Mouse (Mus musculus) liver, embryonic 13.5 days (tissue): ENCODE measurements around the gene Glp1r. TPM values are rescaled to one million over a fixed set of nuclear protein-coding genes. Genes with fewer than 3 reads are reported as not detected.

Experiments
- ATAC-seq: fragments of 200-750 bp; cut with Nextera tagmentation; 2 replicates; pipeline ENCODE4 v1.8.0; 2017; ENCODE audit warnings: low read depth, mild to moderate bottlenecking, moderate number of reproducible peaks, moderate library complexity
- DNase-seq: peaks from one replicate; pipeline ENCODE4 v3.0.0; 2022
- H3K27ac ChIP-seq: fragments of 300-500 bp; sonication (generic); 2 replicates; pipeline ENCODE4 v1.5.1; 2015; ENCODE audit warnings: moderate library complexity, mild to moderate bottlenecking, inconsistent platforms
- H3K27me3 ChIP-seq: fragments of 300-500 bp; sonication (generic); 2 replicates; pipeline ENCODE4 v1.6.1; 2015; ENCODE audit warnings: mild to moderate bottlenecking, inconsistent platforms
- H3K36me3 ChIP-seq: fragments of 300-500 bp; sonication (generic); 2 replicates; pipeline ENCODE4 v1.6.1; 2015; ENCODE audit warnings: mild to moderate bottlenecking, inconsistent platforms
- H3K4me1 ChIP-seq: fragments of 300-500 bp; sonication (generic); replicated peaks from 2 replicates; pipeline ENCODE4 v1.6.1; 2015; ENCODE audit warnings: inconsistent platforms
- H3K4me2 ChIP-seq: fragments of 300-500 bp; sonication (generic); 2 replicates; pipeline ENCODE4 v1.6.1; 2015; ENCODE audit warnings: inconsistent platforms, mild to moderate bottlenecking, moderate library complexity
- H3K4me3 ChIP-seq: fragments of 300-500 bp; sonication (generic); replicated peaks from 2 replicates; pipeline ENCODE4 v1.5.1; 2015; ENCODE audit warnings: mild to moderate bottlenecking, inconsistent platforms
- H3K9ac ChIP-seq: fragments of 300-500 bp; sonication (generic); 2 replicates; pipeline ENCODE4 v1.6.1; 2015; ENCODE audit warnings: mild to moderate bottlenecking, inconsistent platforms
- H3K9me3 ChIP-seq: fragments of 300-500 bp; sonication (generic); replicated peaks from 2 replicates; pipeline ENCODE4 v1.6.1; 2016; ENCODE audit warnings: inconsistent platforms
- WGBS: fragments of 180-500 bp; shearing (Covaris S2); methylation state at CpG from one replicate; pipeline ENCODE4 v1.1.7; 2015; ENCODE audit not compliant: insufficient replicate concordance; 5-methylcytosine and 5-hydroxymethylcytosine counted together
- microRNA-seq: library from miRNA; unstranded; fragments of <30 nt; microRNA quantifications from one replicate; pipeline ENCODE4, GENCODE M21; 2016
- polyA plus RNA-seq: library from polyadenylated mRNA; unstranded; fragments of >200 nt; fragmentation: Nextera tagmentation; extraction: Ambion mirVana; gene quantifications from 2 replicates; pipeline ENCODE4 v1.2.1, GENCODE M21; 2015

Gene Glp1r
- polyA plus RNA-seq, 1 experiment from 2014 or later, result not detected

DNA sequence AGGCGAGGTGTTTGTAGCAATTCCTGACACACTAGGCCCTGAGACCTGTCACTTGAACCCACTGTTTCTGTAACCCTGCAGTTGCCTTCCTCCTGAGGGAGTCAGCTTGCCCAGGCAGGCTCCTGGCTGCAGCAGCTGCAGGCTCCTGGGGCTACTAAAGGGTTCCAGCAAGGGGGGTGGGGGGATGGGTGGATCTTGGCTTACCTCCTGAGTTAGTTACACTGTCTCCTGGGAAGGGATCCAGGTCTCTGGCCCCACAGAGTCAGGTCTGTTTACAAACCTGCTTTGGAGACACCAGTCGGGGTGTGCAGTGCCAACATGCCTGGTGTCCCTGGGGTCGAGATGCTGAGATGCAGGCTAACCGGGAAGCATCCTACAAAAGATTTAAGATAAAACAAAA lies 68.4 kb downstream of the Glp1r start:
- Histone ChIP-seq H3K27me3 (no peaks in the 10 kb centered on the region), H3K9me3 (no peaks in the 10 kb centered on the region), H3K4me3 (no peak overlapping the region), H3K4me1 (no peaks in the 10 kb centered on the region), H3K36me3 (no peaks in the 10 kb centered on the region), H3K4me2 (no peak overlapping the region), H3K9ac (no peak overlapping the region), H3K27ac (no peak overlapping the region)
- no peak for ATAC-seq
- 55% methylated on average over 4 of the region's 4 CpGs for WGBS
- DNase-seq, result no peak

DNA sequence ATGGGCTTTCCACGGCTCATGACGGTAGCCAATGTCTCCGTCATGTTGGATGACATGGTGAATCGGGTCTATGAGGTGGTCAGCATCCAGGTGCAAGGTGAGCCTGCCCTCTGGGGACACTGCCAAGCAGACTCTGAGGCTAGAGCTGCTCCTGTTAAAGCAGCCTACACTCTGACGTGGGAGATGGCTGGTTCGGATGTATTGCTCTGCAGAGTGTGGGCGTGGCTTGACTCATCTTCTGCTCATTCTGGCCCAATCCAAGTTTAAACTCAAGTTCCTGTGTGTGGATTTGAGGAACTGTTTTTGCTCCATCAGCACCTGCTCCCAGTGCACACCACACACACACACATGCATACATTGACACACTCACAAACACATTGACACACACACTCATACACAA lies 70.3 kb downstream of the Glp1r start:
- Histone ChIP-seq H3K4me3 (no peak overlapping the region), H3K9me3 (no peaks in the 10 kb centered on the region), H3K9ac (no peak overlapping the region), H3K27me3 (no peaks in the 10 kb centered on the region), H3K4me2 (no peak overlapping the region), H3K4me1 (no peaks in the 10 kb centered on the region), H3K36me3 (no peaks in the 10 kb centered on the region), H3K27ac (no peak overlapping the region)
- WGBS, result 75% methylated on average over 7 of the region's 7 CpGs
- ATAC-seq (no peak), DNase-seq (no peak)

DNA sequence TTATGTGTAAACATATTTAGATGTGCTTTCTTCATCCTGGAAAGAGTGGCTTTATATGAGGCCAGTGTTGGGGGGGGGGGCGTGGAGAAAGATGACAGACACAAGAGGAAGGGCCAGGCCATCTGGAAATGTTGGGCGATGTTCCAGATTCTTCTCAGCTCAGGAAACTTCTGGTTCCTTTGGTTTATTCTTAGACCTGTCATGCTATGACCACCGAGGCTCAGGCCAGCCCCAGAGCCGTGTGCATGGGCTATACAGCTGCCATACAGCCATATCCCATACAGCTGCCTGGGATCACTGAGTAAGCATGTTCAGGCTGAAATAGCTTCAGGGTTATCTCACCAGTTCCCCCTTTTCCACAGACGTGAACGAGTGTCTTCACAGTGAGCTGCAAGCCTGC lies 71.7 kb downstream of the Glp1r start:
- Histone ChIP-seq H3K36me3 (no peaks in the 10 kb centered on the region), H3K4me2 (no peak overlapping the region), H3K27ac (no peak overlapping the region), H3K4me3 (no peak overlapping the region), H3K27me3 (no peaks in the 10 kb centered on the region), H3K4me1 (no peaks in the 10 kb centered on the region), H3K9me3 (no peaks in the 10 kb centered on the region), H3K9ac (no peak overlapping the region)
- DNase-seq, result no peak
- no peak for ATAC-seq
- 32% methylated on average over 6 of the region's 6 CpGs for WGBS

DNA sequence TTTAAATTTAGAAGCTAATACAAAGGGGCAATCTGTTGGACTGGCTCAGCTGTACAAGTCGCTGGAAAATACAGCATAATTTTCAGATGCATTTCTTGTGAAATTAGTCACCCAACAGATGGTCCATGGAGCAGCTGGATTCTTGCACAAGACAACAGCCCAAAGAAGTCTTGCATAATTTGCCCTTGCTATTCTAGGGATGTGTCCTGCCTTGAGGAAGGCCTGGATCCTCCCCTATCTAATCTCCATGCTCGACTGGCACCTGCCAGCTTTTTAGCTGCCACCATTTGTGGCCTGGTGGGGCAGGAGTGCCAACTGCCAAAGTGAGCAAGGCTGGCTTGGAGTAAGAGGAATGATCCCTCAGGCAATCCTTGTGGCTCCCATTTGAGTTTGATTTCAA lies 75.7 kb downstream of the Glp1r start:
- Histone ChIP-seq H3K4me2 (no peak overlapping the region), H3K9me3 (no peaks in the 10 kb centered on the region), H3K27ac (no peak overlapping the region), H3K27me3 (no peaks in the 10 kb centered on the region), H3K4me1 (no peaks in the 10 kb centered on the region), H3K4me3 (no peak overlapping the region), H3K36me3 (no peaks in the 10 kb centered on the region), H3K9ac (no peak overlapping the region)
- DNase-seq (no peak), ATAC-seq (no peak)
- 39% methylated on average over 2 of the region's 2 CpGs for WGBS

DNA sequence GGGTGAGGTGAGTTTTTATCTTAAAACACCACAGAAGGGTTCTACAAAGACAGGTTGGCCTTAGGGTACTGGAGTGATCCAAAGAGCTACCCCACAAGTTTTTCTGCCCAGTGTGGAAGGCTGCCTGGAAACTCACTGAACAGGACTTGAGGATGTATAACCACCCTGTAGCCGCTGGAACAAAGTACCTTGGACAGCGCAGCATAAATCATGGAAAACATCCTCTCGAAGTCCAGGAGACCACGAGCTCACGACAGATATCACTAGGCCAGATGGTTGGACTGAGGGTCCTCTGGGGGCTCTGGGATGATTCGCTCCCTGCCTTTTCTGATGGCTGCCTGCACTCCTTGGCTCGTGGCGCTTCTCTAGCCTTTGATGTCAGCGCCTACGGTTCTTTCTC lies 76.9 kb downstream of the Glp1r start:
- no peaks in the 10 kb centered on the region for H3K27me3 ChIP-seq
- 67% methylated on average over 10 of the region's 10 CpGs for WGBS
- no peak overlapping the region for H3K9ac ChIP-seq
- no peak overlapping the region for H3K4me3 ChIP-seq
- DNase-seq (no peak), ATAC-seq (no peak)
- H3K36me3 ChIP-seq, result no peaks in the 10 kb centered on the region
- H3K27ac ChIP-seq, result no peak overlapping the region
- no peaks in the 10 kb centered on the region for H3K9me3 ChIP-seq
- H3K4me1 ChIP-seq, result no peaks in the 10 kb centered on the region
- H3K4me2 ChIP-seq, result no peak overlapping the region

DNA sequence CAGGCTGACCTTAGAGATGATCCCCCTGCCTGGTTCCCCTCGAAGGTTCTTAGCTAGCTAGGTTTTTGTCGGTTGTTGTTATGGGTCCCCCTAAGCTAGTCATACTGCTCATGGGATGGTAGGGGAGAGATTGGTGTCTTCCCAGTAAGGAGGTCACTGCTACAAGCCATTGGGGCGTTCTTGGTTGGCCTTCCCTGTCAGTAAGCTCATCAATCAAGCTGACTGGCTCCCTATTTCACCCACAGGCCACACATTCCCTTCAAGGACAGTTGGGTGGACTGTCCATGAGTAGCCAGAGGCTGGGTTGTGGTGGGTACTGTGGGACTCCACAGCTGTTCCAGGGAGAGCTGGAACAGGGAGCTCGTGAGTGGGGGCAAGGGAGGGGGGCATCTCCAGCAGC lies 81.9 kb downstream of the Glp1r start:
- no peak for DNase-seq
- Histone ChIP-seq H3K4me1 (no peaks in the 10 kb centered on the region), H3K27me3 (no peaks in the 10 kb centered on the region), H3K9ac (no peak overlapping the region), H3K4me2 (no peak overlapping the region), H3K4me3 (no peak overlapping the region), H3K27ac (no peak overlapping the region), H3K36me3 (no peaks in the 10 kb centered on the region), H3K9me3 (no peaks in the 10 kb centered on the region)
- WGBS, result 53% methylated on average over 4 of the region's 4 CpGs
- ATAC-seq, result no peak

DNA sequence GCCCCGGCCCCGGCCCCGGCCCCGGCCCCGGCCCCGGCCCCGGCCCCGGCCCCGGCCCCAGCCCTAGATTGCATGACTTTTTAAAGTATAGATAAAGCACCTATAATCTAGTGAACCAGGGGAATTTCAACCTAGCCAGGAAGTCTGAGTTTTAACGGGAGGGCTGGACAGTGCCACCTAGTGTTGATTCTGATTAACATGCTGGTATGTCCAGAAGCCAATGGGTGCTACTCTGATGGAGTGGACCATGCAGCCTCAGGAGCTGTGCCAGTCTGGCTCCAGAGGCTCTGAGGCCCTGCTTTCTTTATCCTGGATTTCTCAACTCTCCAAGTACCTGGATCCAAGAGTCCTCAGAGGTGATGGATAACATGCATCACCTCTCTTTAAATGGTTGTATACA lies 88.6 kb downstream of the Glp1r start:
- H3K4me1 ChIP-seq, result no peaks in the 10 kb centered on the region
- no peak overlapping the region for H3K4me2 ChIP-seq
- DNase-seq (no peak), ATAC-seq (no peak)
- H3K27me3 ChIP-seq, result no peaks in the 10 kb centered on the region
- 49% methylated on average over 10 of the region's 10 CpGs for WGBS
- no peak overlapping the region for H3K27ac ChIP-seq
- no peaks in the 10 kb centered on the region for H3K9me3 ChIP-seq
- H3K36me3 ChIP-seq, result no peaks in the 10 kb centered on the region
- H3K9ac ChIP-seq, result no peak overlapping the region
- no peak overlapping the region for H3K4me3 ChIP-seq

Small RNA genes lying within 50 kb of the gene (microRNA-seq; reads per million reads assigned to microRNA genes)
- not detected for gene Gm24026

Other genes starting within 250 kb of the Glp1r start
- gene Umodl1, start 52.8 kb downstream of the Glp1r start, polyA plus RNA-seq, result 0.12 and 0.14 TPM in 2 replicates
- 6.1 and 6.2 TPM in 2 replicates for gene Abcg1, start 155.9 kb downstream of the Glp1r start, polyA plus RNA-seq
- gene Tff3, start 227.8 kb downstream of the Glp1r start, polyA plus RNA-seq, result 4.7 and 6.0 TPM in 2 replicates
- gene Tff2, start 242.5 kb downstream of the Glp1r start, polyA plus RNA-seq, result not detected in 2 replicates